Mouse (Mus musculus): Measurements from ENCODE around the gene Olfr980.
"Not testable (repeated sequence)": the region's sequence is repeated elsewhere in the genome, so short reads cannot be mapped to it uniquely, and the experiment has no call there.

Gene Olfr980

GRCm38 (mm10) chr9:40009482-40009881 is at the start of gene Olfr980:
TSS of gene Olfr980 (minus strand) at chr9:40009582.
- no peak for DNase-seq

- no peak for DNase-seq
Observed at GRCm38 (mm10) chr9:40050138-40050537, 40.8 kb upstream of the Olfr980 start.

DNA sequence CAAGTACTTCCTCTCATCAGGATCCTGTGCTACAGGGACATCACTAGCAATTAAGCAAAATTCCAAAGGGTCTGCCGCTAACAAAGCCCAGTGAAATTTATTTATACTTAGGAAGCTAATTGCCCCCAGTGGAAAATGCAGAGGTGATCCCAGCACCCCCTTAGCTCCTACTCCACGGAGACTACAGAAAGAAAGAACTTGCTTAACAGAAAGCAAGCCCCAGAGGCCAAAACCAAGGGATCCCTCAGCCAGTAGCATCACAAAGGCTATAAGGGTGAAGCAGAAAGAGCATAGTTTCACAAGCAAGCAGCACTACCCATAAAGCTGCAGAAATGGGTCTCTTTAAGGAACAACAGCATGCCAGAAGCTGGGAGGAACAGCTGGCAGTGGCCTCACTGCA is 11.8 kb upstream of the Olfr980 start, which contains the start of gene Olfr981:
TSS of gene Olfr981 (plus strand) at position 301 of the 400 bp plus-strand sequence.
- no peak for DNase-seq

DNA sequence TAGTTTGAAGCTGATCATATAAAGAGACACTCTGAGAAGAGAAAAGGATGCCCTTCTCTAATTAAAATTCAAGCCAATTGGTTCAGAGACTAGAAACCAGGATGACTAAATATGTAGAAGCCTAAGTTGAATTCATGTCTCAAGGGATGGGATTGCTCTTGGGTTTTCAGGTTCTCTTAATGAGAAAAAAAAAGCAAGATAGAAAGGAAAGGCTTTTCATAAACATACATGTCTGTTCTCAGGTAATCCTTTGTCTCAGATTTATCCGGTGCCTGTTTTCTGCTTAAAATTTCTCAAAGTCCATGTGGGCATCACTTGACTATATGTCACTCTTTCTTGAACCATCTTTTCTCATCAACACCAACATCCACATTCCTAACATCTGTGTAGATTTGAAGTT is 6.0 kb downstream of the Olfr980 start, which contains the start of gene Olfr979:
TSS of gene Olfr979 (minus strand) at position 101 of the 400 bp plus-strand sequence.
- DNase-seq = no peak

GRCm38 (mm10) chr9:39991813-39992212 is 17.6 kb downstream of the Olfr980 start, which contains the start of gene Olfr978:
TSS of gene Olfr978 (plus strand) at chr9:39992113.
- DNase-seq = no peak

- DNase-seq = not testable (repeated sequence)
Observed at GRCm38 (mm10) chr9:39976581-39977145, 32.7 kb downstream of the Olfr980 start.

DNA sequence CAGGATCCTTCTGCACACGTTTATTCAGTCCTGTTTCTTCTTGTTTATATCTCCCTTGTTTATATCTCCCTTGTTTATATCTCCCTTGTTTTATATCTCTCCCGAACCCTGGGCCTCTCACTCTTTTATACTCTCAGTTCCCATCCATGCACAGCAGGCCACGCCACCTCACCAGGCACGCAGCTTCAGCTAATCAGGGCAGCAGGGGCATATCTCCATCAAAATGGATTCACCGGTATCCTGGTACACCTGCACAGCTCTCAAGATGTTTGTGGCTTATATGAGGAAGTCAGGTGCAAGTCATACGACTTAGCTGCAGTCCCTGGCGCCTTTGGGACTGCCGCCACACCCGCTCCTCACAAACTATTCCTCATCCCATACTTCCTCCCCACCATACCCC is 48.3 kb downstream of the Olfr980 start, which contains the start of gene Olfr976:
TSS of gene Olfr976 (minus strand) at position 101 of the 400 bp plus-strand sequence.
- not testable (repeated sequence) for DNase-seq

All from kidney, postnatal 10 days (tissue).